Mouse (Mus musculus) liver, embryonic 11.5 days (tissue): ENCODE data around the gene Hivep3. TPM values are rescaled to one million over a fixed set of nuclear protein-coding genes. Genes with fewer than 3 reads are reported as not detected.

ENCODE experiments used
- ATAC-seq: fragments of 200-750 bp; cut with Nextera tagmentation; replicated peaks from 2 replicates; pipeline ENCODE4 v1.8.0; 2017; ENCODE audit warnings: moderate number of reproducible peaks, mild to moderate bottlenecking, moderate TSS enrichment, moderate library complexity; ENCODE audit not compliant: low FRiP score
- DNase-seq: peaks from one replicate; pipeline ENCODE4 v3.0.0-alpha.2; 2017; ENCODE audit warnings: low spot score
- H3K27ac ChIP-seq: fragments of 300-500 bp; sonication (generic); 2 replicates; pipeline ENCODE4 v1.5.1; 2014; ENCODE audit warnings: mild to moderate bottlenecking, low read depth, low read length, control low read depth
- H3K27me3 ChIP-seq: fragments of 300-500 bp; sonication (generic); replicated peaks from 2 replicates; pipeline ENCODE4 v1.6.1; 2014; ENCODE audit warnings: low read length, mixed read lengths; ENCODE audit not compliant: control insufficient read depth, insufficient read depth
- H3K36me3 ChIP-seq: fragments of 300-500 bp; sonication (generic); 2 replicates; pipeline ENCODE4 v1.6.1; 2014; ENCODE audit warnings: mild to moderate bottlenecking, low read length, moderate library complexity, mixed read lengths; ENCODE audit not compliant: control insufficient read depth, insufficient read depth
- H3K4me1 ChIP-seq: fragments of 300-500 bp; sonication (generic); replicated peaks from 2 replicates; pipeline ENCODE4 v1.6.1; 2014; ENCODE audit warnings: low read length, mixed read lengths; ENCODE audit not compliant: control insufficient read depth, insufficient read depth
- H3K4me2 ChIP-seq: fragments of 300-500 bp; sonication (generic); 2 replicates; pipeline ENCODE4 v1.6.1; 2014; ENCODE audit warnings: mild to moderate bottlenecking, control low read depth, moderate library complexity
- H3K4me3 ChIP-seq: fragments of 300-500 bp; sonication (generic); 2 replicates; pipeline ENCODE4 v1.5.1; 2014; ENCODE audit warnings: low read depth, low read length, control low read depth
- H3K9ac ChIP-seq: fragments of 300-500 bp; sonication (generic); 2 replicates; pipeline ENCODE4 v1.6.1; 2014; ENCODE audit warnings: low read depth, low read length, control low read depth
- H3K9me3 ChIP-seq: fragments of 300-500 bp; sonication (generic); 2 replicates; pipeline ENCODE4 v1.6.1; 2016; ENCODE audit warnings: low read length, inconsistent platforms, mixed read lengths; ENCODE audit not compliant: control insufficient read depth
- WGBS: fragments of 180-500 bp; shearing (Covaris S2); extraction: QIAGEN DNeasy Blood & Tissue Kit; methylation state at CpG from one replicate; pipeline ENCODE4 v1.1.7; 2014; 5-methylcytosine and 5-hydroxymethylcytosine counted together
- polyA plus RNA-seq: library from polyadenylated mRNA; unstranded; fragments of >200 nt; fragmentation: Nextera tagmentation; extraction: Ambion mirVana; gene quantifications from 2 replicates; pipeline ENCODE4 v1.2.1, GENCODE M21; 2014

Hivep3 gene
- polyA plus RNA-seq, 1 experiment from 2014 or later: 2.7 TPM

GRCm38 (mm10) chr4:119816620-119817356, 83.2 kb downstream of the Hivep3 start:
- H3K36me3 ChIP-seq: no peaks in the 10 kb centered on the region
- no peak overlapping the region for H3K9ac ChIP-seq
- no peak overlapping the region for H3K4me2 ChIP-seq
- 63% methylated on average over 7 of the region's 7 CpGs for WGBS
- no peak overlapping the region for H3K27ac ChIP-seq
- ATAC-seq (no peak), DNase-seq (no peak)
- H3K4me1 ChIP-seq: peaks cover 9% of the 10 kb centered on the region; the same call in 1 of the 2 replicates
- H3K4me3 ChIP-seq: no peak overlapping the region
- H3K9me3 ChIP-seq: no peaks in the 10 kb centered on the region
- H3K27me3 ChIP-seq: peaks cover 31% of the 10 kb centered on the region

- WGBS: 44% methylated on average over 3 of the region's 3 CpGs
- DNase-seq: no peak
- Histone ChIP-seq H3K4me3 (no peak overlapping the region), H3K9me3 (no peaks in the 10 kb centered on the region), H3K9ac (no peak overlapping the region), H3K4me2 (no peak overlapping the region), H3K27me3 (no peaks in the 10 kb centered on the region), H3K27ac (no peak overlapping the region), H3K4me1 (no peaks in the 10 kb centered on the region), H3K36me3 (no peaks in the 10 kb centered on the region)
- ATAC-seq: no peak
Measured at GRCm38 (mm10) chr4:119825956-119826355, 92.4 kb downstream of the Hivep3 start.

GRCm38 (mm10) chr4:119828386-119828785, 94.8 kb downstream of the Hivep3 start:
- DNase-seq: no peak

GRCm38 (mm10) chr4:119828996-119829395, 95.4 kb downstream of the Hivep3 start:
- no peak for ATAC-seq
- no peaks in the 10 kb centered on the region for H3K4me1 ChIP-seq
- 71% methylated on average over 4 of the region's 4 CpGs for WGBS

More at GRCm38 (mm10) chr4:119828386-119828785, 94.8 kb downstream of the Hivep3 start:
- no peak overlapping the region for H3K27ac ChIP-seq
- H3K4me2 ChIP-seq: no peak overlapping the region
- H3K27me3 ChIP-seq: no peaks in the 10 kb centered on the region; the same call in 1 of the 2 replicates
- no peak for ATAC-seq
- 44% methylated on average over 3 of the region's 3 CpGs for WGBS
- no peaks in the 10 kb centered on the region for H3K4me1 ChIP-seq
- no peaks in the 10 kb centered on the region for H3K36me3 ChIP-seq
- no peaks in the 10 kb centered on the region for H3K9me3 ChIP-seq
- H3K9ac ChIP-seq: no peak overlapping the region
- no peak overlapping the region for H3K4me3 ChIP-seq

GRCm38 (mm10) chr4:119833333-119833732, 99.7 kb downstream of the Hivep3 start:
- Histone ChIP-seq H3K4me3 (no peak overlapping the region), H3K36me3 (no peaks in the 10 kb centered on the region), H3K27me3 (no peaks in the 10 kb centered on the region; the same call in 1 of the 2 replicates), H3K27ac (no peak overlapping the region), H3K4me2 (no peak overlapping the region), H3K4me1 (0 out of 2 replicates have a peak, but pooled peaks cover 2% of the 10 kb centered on the region), H3K9me3 (no peaks in the 10 kb centered on the region), H3K9ac (no peak overlapping the region)
- ATAC-seq (no peak), DNase-seq (no peak)
- 64% methylated on average over 9 of the region's 9 CpGs for WGBS

More at GRCm38 (mm10) chr4:119828996-119829395, 95.4 kb downstream of the Hivep3 start:
- H3K4me3 ChIP-seq: no peak overlapping the region
- no peaks in the 10 kb centered on the region for H3K36me3 ChIP-seq
- H3K4me2 ChIP-seq: no peak overlapping the region
- no peaks in the 10 kb centered on the region; the same call in 1 of the 2 replicates for H3K27me3 ChIP-seq
- no peaks in the 10 kb centered on the region for H3K9me3 ChIP-seq
- DNase-seq: no peak
- H3K9ac ChIP-seq: no peak overlapping the region
- no peak overlapping the region for H3K27ac ChIP-seq

GRCm38 (mm10) chr4:119833884-119834283, 100.3 kb downstream of the Hivep3 start:
- WGBS: 56% methylated on average over 5 of the region's 5 CpGs
- no peak overlapping the region for H3K4me2 ChIP-seq
- H3K4me1 ChIP-seq: 0 out of 2 replicates have a peak, but pooled peaks cover 2% of the 10 kb centered on the region
- no peak overlapping the region for H3K4me3 ChIP-seq
- no peak overlapping the region for H3K27ac ChIP-seq
- H3K27me3 ChIP-seq: no peaks in the 10 kb centered on the region; the same call in 1 of the 2 replicates
- no peak overlapping the region for H3K9ac ChIP-seq
- H3K36me3 ChIP-seq: no peaks in the 10 kb centered on the region
- no peak for DNase-seq
- no peak for ATAC-seq
- H3K9me3 ChIP-seq: no peaks in the 10 kb centered on the region

- no peak for DNase-seq
- Histone ChIP-seq H3K9ac (no peak overlapping the region), H3K4me3 (no peak overlapping the region), H3K36me3 (no peaks in the 10 kb centered on the region), H3K27me3 (no peaks in the 10 kb centered on the region; the same call in 1 of the 2 replicates), H3K9me3 (no peaks in the 10 kb centered on the region), H3K4me2 (no peak overlapping the region), H3K4me1 (0 out of 2 replicates have a peak, but pooled peaks cover 2% of the 10 kb centered on the region), H3K27ac (no peak overlapping the region)
- no peak; the same call in 1 of the 2 replicates for ATAC-seq
- WGBS: 60% methylated on average over 3 of the region's 3 CpGs
Measured at GRCm38 (mm10) chr4:119836181-119836580, 102.6 kb downstream of the Hivep3 start.

GRCm38 (mm10) chr4:119837505-119838065, 104.0 kb downstream of the Hivep3 start:
- DNase-seq (no peak), ATAC-seq (no peak)
- H3K4me1 ChIP-seq: 0 out of 2 replicates have a peak, but pooled peaks cover 2% of the 10 kb centered on the region
- no peak overlapping the region for H3K4me2 ChIP-seq
- no peak overlapping the region for H3K27ac ChIP-seq
- 79% methylated on average over 1 of the region's 1 CpGs for WGBS
- H3K9ac ChIP-seq: no peak overlapping the region
- no peaks in the 10 kb centered on the region; the same call in 1 of the 2 replicates for H3K27me3 ChIP-seq
- H3K9me3 ChIP-seq: no peaks in the 10 kb centered on the region
- H3K36me3 ChIP-seq: no peaks in the 10 kb centered on the region
- H3K4me3 ChIP-seq: no peak overlapping the region
